Mouse (Mus musculus) forebrain, embryonic 12.5 days (tissue): Measurements from ENCODE around the gene H2afy. TPM values are rescaled to one million over a fixed set of nuclear protein-coding genes. Genes with fewer than 3 reads are reported as not detected.
A peak's percentile ranks its signal among the peaks of the same experiment; 100 is the strongest.

Experiments
- ATAC-seq: fragments of 200-750 bp; cut with Nextera tagmentation; 2 replicates; pipeline ENCODE4 v1.8.0; 2017; ENCODE audit warnings: moderate TSS enrichment; ENCODE audit not compliant: low FRiP score
- H3K27ac ChIP-seq: fragments of 300-500 bp; sonication (generic); 2 replicates; pipeline ENCODE4 v1.5.1; 2016; ENCODE audit warnings: mild to moderate bottlenecking
- H3K27me3 ChIP-seq: fragments of 300-500 bp; sonication (generic); 2 replicates; pipeline ENCODE4 v1.6.1; 2016; ENCODE audit warnings: mild to moderate bottlenecking
- H3K36me3 ChIP-seq: fragments of 300-500 bp; sonication (generic); replicated peaks from 2 replicates; pipeline ENCODE4 v1.6.1; 2016; ENCODE audit warnings: mild to moderate bottlenecking
- H3K4me1 ChIP-seq: fragments of 300-500 bp; sonication (generic); 2 replicates; pipeline ENCODE4 v1.6.1; 2016
- H3K4me2 ChIP-seq: fragments of 300-500 bp; sonication (generic); 2 replicates; pipeline ENCODE4 v1.6.1; 2016; ENCODE audit warnings: mild to moderate bottlenecking, moderate library complexity
- H3K4me3 ChIP-seq: fragments of 300-500 bp; sonication (generic); replicated peaks from 2 replicates; pipeline ENCODE4 v1.5.1; 2016; ENCODE audit warnings: mild to moderate bottlenecking
- H3K9ac ChIP-seq: fragments of 300-500 bp; sonication (generic); 2 replicates; pipeline ENCODE4 v1.6.1; 2016; ENCODE audit warnings: mild to moderate bottlenecking
- H3K9me3 ChIP-seq: fragments of 300-500 bp; sonication (generic); 2 replicates; pipeline ENCODE4 v1.6.1; 2016
- WGBS: fragments of 180-500 bp; shearing (Covaris S2); methylation state at CpG from one replicate; pipeline ENCODE4 v1.1.7; 2016; 5-methylcytosine and 5-hydroxymethylcytosine counted together
- polyA plus RNA-seq: library from polyadenylated mRNA; unstranded; fragments of >200 nt; fragmentation: Nextera tagmentation; extraction: Ambion mirVana; gene quantifications from 2 replicates; pipeline ENCODE4 v1.2.1, GENCODE M21; 2016

Gene H2afy
- polyA plus RNA-seq, 1 experiment from 2014 or later, result 663 TPM

- H3K36me3 ChIP-seq, result peaks cover 64% of the 10 kb centered on the region
- H3K4me1 ChIP-seq, result peaks cover 18% of the 10 kb centered on the region
- no peak overlapping the region for H3K4me3 ChIP-seq
- H3K27ac ChIP-seq, result no peak overlapping the region
- no peak overlapping the region for H3K9ac ChIP-seq
- 87% methylated on average over 6 of the region's 6 CpGs for WGBS
- ATAC-seq, result no peak
- no peak overlapping the region for H3K4me2 ChIP-seq
- no peaks in the 10 kb centered on the region for H3K27me3 ChIP-seq
- H3K9me3 ChIP-seq, result no peaks in the 10 kb centered on the region
These were observed 31.2 kb downstream of the H2afy start for GRCm38 (mm10) chr13:56104971-56105391.

- Histone ChIP-seq H3K4me1 (peaks cover 10% of the 10 kb centered on the region), H3K27ac (peak overlapping the region; percentile 14; the same call in 1 of the 2 replicates), H3K27me3 (no peaks in the 10 kb centered on the region), H3K4me2 (no peak overlapping the region), H3K36me3 (peaks cover 67% of the 10 kb centered on the region), H3K9ac (no peak overlapping the region), H3K9me3 (no peaks in the 10 kb centered on the region), H3K4me3 (no peak overlapping the region)
- WGBS, result 89% methylated on average over 26 of the region's 26 CpGs
- ATAC-seq, result peak; percentile 33; the same call in 1 of the 2 replicates
These were observed 32.1 kb downstream of the H2afy start for GRCm38 (mm10) chr13:56103796-56104746.

- 82% methylated on average over 9 of the region's 9 CpGs for WGBS
- Histone ChIP-seq H3K27me3 (no peaks in the 10 kb centered on the region), H3K9ac (no peak overlapping the region), H3K36me3 (peaks cover 69% of the 10 kb centered on the region), H3K27ac (no peak overlapping the region), H3K9me3 (no peaks in the 10 kb centered on the region), H3K4me1 (peaks cover 5% of the 10 kb centered on the region), H3K4me3 (no peak overlapping the region), H3K4me2 (no peak overlapping the region)
- ATAC-seq, result no peak
These were observed 34.0 kb downstream of the H2afy start for GRCm38 (mm10) chr13:56102160-56102559.

GRCm38 (mm10) chr13:56095601-56096195 is 40.5 kb downstream of the H2afy start:
- WGBS, result 90% methylated on average over 18 of the region's 18 CpGs
- no peak for ATAC-seq
- Histone ChIP-seq H3K9ac (no peak overlapping the region), H3K36me3 (peaks cover 73% of the 10 kb centered on the region), H3K4me1 (peaks cover 16% of the 10 kb centered on the region), H3K4me2 (no peak overlapping the region), H3K27me3 (no peaks in the 10 kb centered on the region), H3K27ac (no peak overlapping the region), H3K4me3 (no peak overlapping the region), H3K9me3 (no peaks in the 10 kb centered on the region)

- 80% methylated on average over 8 of the region's 8 CpGs for WGBS
- no peak overlapping the region for H3K9ac ChIP-seq
- H3K36me3 ChIP-seq, result peaks cover 75% of the 10 kb centered on the region
These were observed 41.6 kb downstream of the H2afy start for GRCm38 (mm10) chr13:56094544-56094943.

GRCm38 (mm10) chr13:56093680-56094079 is 42.5 kb downstream of the H2afy start:
- no peak; the same call in 1 of the 2 replicates for ATAC-seq
- 80% methylated on average over 3 of the region's 3 CpGs for WGBS
- peaks cover 82% of the 10 kb centered on the region for H3K36me3 ChIP-seq
- H3K27ac ChIP-seq, result peak overlapping the region; percentile 65; the same call in 1 of the 2 replicates
- no peaks in the 10 kb centered on the region for H3K9me3 ChIP-seq
- no peak overlapping the region for H3K4me2 ChIP-seq
- no peak overlapping the region for H3K4me3 ChIP-seq
- no peak overlapping the region for H3K9ac ChIP-seq
- no peaks in the 10 kb centered on the region for H3K27me3 ChIP-seq
- peaks cover 16% of the 10 kb centered on the region for H3K4me1 ChIP-seq

More at GRCm38 (mm10) chr13:56094544-56094943, 41.6 kb downstream of the H2afy start:
- Histone ChIP-seq H3K27me3 (no peaks in the 10 kb centered on the region), H3K4me1 (peaks cover 16% of the 10 kb centered on the region), H3K27ac (no peak overlapping the region; the same call in 1 of the 2 replicates), H3K4me3 (no peak overlapping the region), H3K9me3 (no peaks in the 10 kb centered on the region), H3K4me2 (no peak overlapping the region)
- no peak for ATAC-seq

GRCm38 (mm10) chr13:56092606-56093005 is 43.6 kb downstream of the H2afy start:
- no peak overlapping the region for H3K27ac ChIP-seq
- no peak overlapping the region for H3K9ac ChIP-seq
- H3K27me3 ChIP-seq, result no peaks in the 10 kb centered on the region
- ATAC-seq, result no peak
- H3K4me2 ChIP-seq, result no peak overlapping the region
- H3K4me3 ChIP-seq, result no peak overlapping the region
- H3K36me3 ChIP-seq, result peaks cover 87% of the 10 kb centered on the region
- WGBS, result 81% methylated on average over 5 of the region's 5 CpGs
- no peaks in the 10 kb centered on the region for H3K9me3 ChIP-seq
- H3K4me1 ChIP-seq, result peaks cover 16% of the 10 kb centered on the region

- H3K4me1 ChIP-seq, result peaks cover 16% of the 10 kb centered on the region
- H3K9me3 ChIP-seq, result no peaks in the 10 kb centered on the region
- H3K4me3 ChIP-seq, result no peak overlapping the region
- no peaks in the 10 kb centered on the region for H3K27me3 ChIP-seq
- H3K4me2 ChIP-seq, result no peak overlapping the region
- ATAC-seq, result no peak
- no peak overlapping the region for H3K27ac ChIP-seq
- H3K36me3 ChIP-seq, result peaks cover 91% of the 10 kb centered on the region
- no peak overlapping the region for H3K9ac ChIP-seq
- 86% methylated on average over 2 of the region's 2 CpGs for WGBS
These were observed 45.6 kb downstream of the H2afy start for GRCm38 (mm10) chr13:56090597-56090996.

- 87% methylated on average over 13 of the region's 13 CpGs for WGBS
- H3K36me3 ChIP-seq, result peaks cover 92% of the 10 kb centered on the region
- H3K9ac ChIP-seq, result no peak overlapping the region
- H3K27me3 ChIP-seq, result no peaks in the 10 kb centered on the region
- no peak overlapping the region for H3K4me3 ChIP-seq
- no peak overlapping the region for H3K4me2 ChIP-seq
- no peak overlapping the region for H3K27ac ChIP-seq
- no peak for ATAC-seq
- H3K9me3 ChIP-seq, result no peaks in the 10 kb centered on the region
- 0 out of 2 replicates have a peak, but pooled peaks cover 5% of the 10 kb centered on the region for H3K4me1 ChIP-seq
These were observed 47.6 kb downstream of the H2afy start for GRCm38 (mm10) chr13:56088602-56089001.

GRCm38 (mm10) chr13:56087936-56088335 is 48.2 kb downstream of the H2afy start:
- H3K4me2 ChIP-seq, result no peak overlapping the region
- H3K27me3 ChIP-seq, result no peaks in the 10 kb centered on the region
- H3K4me1 ChIP-seq, result no peaks in the 10 kb centered on the region
- H3K27ac ChIP-seq, result no peak overlapping the region
- WGBS, result 90% methylated on average over 19 of the region's 19 CpGs
- H3K4me3 ChIP-seq, result no peak overlapping the region
- H3K36me3 ChIP-seq, result peaks cover 94% of the 10 kb centered on the region
- H3K9me3 ChIP-seq, result no peaks in the 10 kb centered on the region
- no peak overlapping the region for H3K9ac ChIP-seq
- ATAC-seq, result no peak

- H3K9me3 ChIP-seq, result no peaks in the 10 kb centered on the region
- H3K36me3 ChIP-seq, result peaks cover 96% of the 10 kb centered on the region
- H3K9ac ChIP-seq, result no peak overlapping the region
- H3K4me1 ChIP-seq, result no peaks in the 10 kb centered on the region
- H3K4me2 ChIP-seq, result no peak overlapping the region
- H3K4me3 ChIP-seq, result no peak overlapping the region
- no peaks in the 10 kb centered on the region for H3K27me3 ChIP-seq
- ATAC-seq, result no peak
- no peak overlapping the region for H3K27ac ChIP-seq
- 93% methylated on average over 20 of the region's 20 CpGs for WGBS
These were observed 51.8 kb downstream of the H2afy start for GRCm38 (mm10) chr13:56084146-56084905.

- Histone ChIP-seq H3K9me3 (no peaks in the 10 kb centered on the region), H3K27me3 (no peaks in the 10 kb centered on the region), H3K4me2 (no peak overlapping the region), H3K9ac (no peak overlapping the region), H3K4me1 (no peaks in the 10 kb centered on the region), H3K36me3 (peaks cover 97% of the 10 kb centered on the region), H3K4me3 (no peak overlapping the region), H3K27ac (no peak overlapping the region)
- 81% methylated on average over 5 of the region's 5 CpGs for WGBS
- no peak for ATAC-seq
These were observed 54.5 kb downstream of the H2afy start for GRCm38 (mm10) chr13:56081656-56082055.
